26 mouse cellular contexts compared by ENCODE assay signal in genomic region chr11:96194961-96195640, GRCm38 (mm10). TPM values are rescaled to one million over a fixed set of nuclear protein-coding genes. Genes with fewer than 3 reads are reported as not detected.
A peak's percentile ranks its signal among the peaks of the same experiment; 100 is the strongest.
DNase-seq lines count a peak whose midpoint lies in the region; ATAC-seq lines count a peak whose summit lies in the region.
"Had no signal": no experiment of that assay in that cellular context is flagged by ENCODE, and none has a peak within 500 bp of the region (broad histone marks: within the 10 kb centered on the region; RNA-seq: fewer than 3 reads in every experiment).

No protein-coding gene starts in this region.

- no peak overlapping the region for H3K4me3 ChIP-seq in hindbrain, embryonic 11.5 days (ENCODE audit: low read depth, low read length)
- H3K4me3 ChIP-seq in hindbrain, embryonic 13.5 days, result no peak overlapping the region
- no peak overlapping the region for H3K4me3 ChIP-seq in neural tube, embryonic 15.5 days (replicated peaks)
- H3K4me3 ChIP-seq in neural tube, embryonic 12.5 days, result no peak overlapping the region

- peaks cover 100% of the 10 kb centered on the region for H3K27me3 ChIP-seq in hindbrain, embryonic 11.5 days (ENCODE audit: control insufficient read depth, insufficient read depth, low read length)
- peaks cover 100% of the 10 kb centered on the region for H3K27me3 ChIP-seq in hindbrain, embryonic 13.5 days
- peaks cover 96% of the 10 kb centered on the region for H3K27me3 ChIP-seq in neural tube, embryonic 15.5 days (replicated peaks)
- peaks cover 100% of the 10 kb centered on the region for H3K27me3 ChIP-seq in neural tube, embryonic 12.5 days (replicated peaks)

- H3K4me1 ChIP-seq in hindbrain, embryonic 11.5 days (replicated peaks; ENCODE audit: control insufficient read depth, insufficient read depth, low read length), result 0 out of 2 replicates have a peak, but pooled peaks cover 1% of the 10 kb centered on the region
- 0 out of 2 replicates have a peak, but pooled peaks cover 5% of the 10 kb centered on the region for H3K4me1 ChIP-seq in hindbrain, embryonic 13.5 days (replicated peaks)
- peaks cover 9% of the 10 kb centered on the region for H3K4me1 ChIP-seq in neural tube, embryonic 15.5 days
- peaks cover 17% of the 10 kb centered on the region for H3K4me1 ChIP-seq in neural tube, embryonic 12.5 days

- no peaks in the 10 kb centered on the region for H3K9me3 ChIP-seq in hindbrain, embryonic 11.5 days (ENCODE audit: control insufficient read depth, low read length)
- no peaks in the 10 kb centered on the region for H3K9me3 ChIP-seq in hindbrain, embryonic 13.5 days
- no peaks in the 10 kb centered on the region for H3K9me3 ChIP-seq in neural tube, embryonic 15.5 days (replicated peaks)
- H3K9me3 ChIP-seq in neural tube, embryonic 12.5 days, result no peaks in the 10 kb centered on the region
- H3K9me3 ChIP-seq: embryonic facial prominence, embryonic 13.5 days; forebrain, embryonic 13.5 days; heart, embryonic 12.5 days; hindbrain, embryonic 10.5 days had no signal

- peak; percentile 45 for DNase-seq in hindbrain, embryonic 11.5 days (ENCODE audit: low spot score)
- DNase-seq in neural tube, embryonic 10.5 days (ENCODE audit: extremely low spot score, low spot score), result peak; percentile 51
- no peak for DNase-seq in adrenal gland, adult 2 months
- DNase-seq: adrenal gland, adult 8-10 months; adrenal gland, postnatal 36 days; B cell, adult 2 months; cerebellum, adult 2 months; cerebellum, postnatal 10 days; embryo, embryonic 11 days; forebrain, postnatal 0 days; gastrocnemius, adult 2 months; gastrocnemius, postnatal 25 days had no signal

- ATAC-seq in hindbrain, embryonic 11.5 days (ENCODE audit: low FRiP score), result no peak
- no peak for ATAC-seq in hindbrain, embryonic 13.5 days (ENCODE audit: low FRiP score)
- no peak for ATAC-seq in neural tube, embryonic 15.5 days (ENCODE audit: low FRiP score)
- no peak for ATAC-seq in neural tube, embryonic 12.5 days (ENCODE audit: low FRiP score, low read depth)
- ATAC-seq in erythroid progenitor cell, adult 5-6 weeks (replicated peaks; ENCODE audit: low FRiP score, poor library complexity, severe bottlenecking), result no peak
- ATAC-seq: CD4-positive, CD25-positive, alpha-beta regulatory T cell, adult 4 months; forebrain, embryonic 13.5 days; forebrain, postnatal 0 days; hindbrain, embryonic 16.5 days had no signal

- H3K36me3 ChIP-seq in hindbrain, embryonic 11.5 days (ENCODE audit: control insufficient read depth, insufficient read depth, low read length), result no peaks in the 10 kb centered on the region
- H3K36me3 ChIP-seq in hindbrain, embryonic 13.5 days, result no peaks in the 10 kb centered on the region
- no peaks in the 10 kb centered on the region for H3K36me3 ChIP-seq in neural tube, embryonic 15.5 days
- H3K36me3 ChIP-seq in neural tube, embryonic 12.5 days, result no peaks in the 10 kb centered on the region
- H3K36me3 ChIP-seq: embryonic facial prominence, embryonic 13.5 days; heart, embryonic 12.5 days; hindbrain, embryonic 10.5 days had no signal

- H3K27ac ChIP-seq in hindbrain, embryonic 11.5 days (ENCODE audit: low read depth, low read length), result no peak overlapping the region
- no peak overlapping the region for H3K27ac ChIP-seq in hindbrain, embryonic 13.5 days
- H3K27ac ChIP-seq in neural tube, embryonic 15.5 days (replicated peaks), result no peak overlapping the region
- H3K27ac ChIP-seq in neural tube, embryonic 12.5 days, result no peak overlapping the region
- H3K27ac ChIP-seq: embryonic facial prominence, embryonic 13.5 days; forebrain, embryonic 13.5 days; gastrocnemius, adult 2 months; hindbrain, embryonic 10.5 days had no signal

- 9% methylated on average over 11 of the region's 11 CpGs for WGBS in hindbrain, embryonic 11.5 days
- WGBS in hindbrain, embryonic 13.5 days, result 8% methylated on average over 11 of the region's 11 CpGs
- 4% methylated on average over 11 of the region's 11 CpGs for WGBS in neural tube, embryonic 15.5 days
- 4% methylated on average over 11 of the region's 11 CpGs for whole genome bisulfite sequencing in neural tube, embryonic 12.5 days

- no peak overlapping the region for H3K9ac ChIP-seq in hindbrain, embryonic 11.5 days (ENCODE audit: low read depth, low read length)
- no peak overlapping the region for H3K9ac ChIP-seq in hindbrain, embryonic 13.5 days
- no peak overlapping the region for H3K9ac ChIP-seq in neural tube, embryonic 15.5 days (replicated peaks)
- H3K9ac ChIP-seq in neural tube, embryonic 12.5 days, result no peak overlapping the region
- H3K9ac ChIP-seq: embryonic facial prominence, embryonic 13.5 days; forebrain, embryonic 13.5 days; heart, embryonic 12.5 days had no signal

- H3K4me2 ChIP-seq in hindbrain, embryonic 11.5 days (replicated peaks; ENCODE audit: low read depth, low read length), result no peak overlapping the region
- H3K4me2 ChIP-seq in hindbrain, embryonic 13.5 days, result no peak overlapping the region
- H3K4me2 ChIP-seq in neural tube, embryonic 15.5 days, result no peak overlapping the region; the same call in 1 of the 2 replicates
- H3K4me2 ChIP-seq in neural tube, embryonic 12.5 days (replicated peaks), result peak overlapping the region; percentile 52; the same call in 1 of the 2 replicates

RNA-seq across cellular contexts. Expression of gene Hoxb13, which starts 1.0 kb away (rescaled TPM):
- polyA plus RNA-seq in hindbrain, embryonic 11.5 days (2014; fragmentation: Nextera tagmentation; extraction: Ambion mirVana), result not detected in 2 replicates
- not detected in 2 replicates for polyA plus RNA-seq in hindbrain, embryonic 13.5 days (2015; fragmentation: Nextera tagmentation; extraction: Ambion mirVana)
- 0.15 and 1.9 TPM in 2 replicates for polyA plus RNA-seq in neural tube, embryonic 15.5 days (2015; fragmentation: Nextera tagmentation; extraction: Ambion mirVana)
- polyA plus RNA-seq in neural tube, embryonic 12.5 days (2016; fragmentation: Nextera tagmentation; extraction: Ambion mirVana), result 1.1 and 7.6 TPM in 2 replicates
- not detected for total RNA-seq in adrenal gland, adult 2 months (2021)
- polyA plus RNA-seq in adrenal gland, adult 2 months (2012; rRNA removed), result not detected in 2 replicates
- not detected in 2 replicates for total RNA-seq in erythroid progenitor cell, adult 5-6 weeks (2015; ENCODE audit: low replicate concordance)
- total RNA-seq in erythroid progenitor cell, adult 5-6 weeks (2017; ENCODE audit: low replicate concordance), result not detected in 2 replicates
- total RNA-seq: adrenal gland, adult 8-10 months; adrenal gland, postnatal 36 days; common myeloid progenitor, adult 5-6 weeks; forebrain, postnatal 0 days; gastrocnemius, adult 2 months; gastrocnemius, postnatal 25 days; granulocyte monocyte progenitor cell, adult 5-6 weeks; heart, adult 8-10 months; heart, postnatal 25 days had no signal
- polyA plus RNA-seq: CD4-positive, CD25-positive, alpha-beta regulatory T cell, adult 4 months; cerebellum, adult 2 months; embryonic facial prominence, embryonic 13.5 days; forebrain, embryonic 13.5 days; forebrain, postnatal 0 days; heart, embryonic 12.5 days; hindbrain, embryonic 10.5 days; hindbrain, embryonic 16.5 days had no signal
